Mouse (Mus musculus) myocyte (in vitro differentiated cells): ENCODE data around the gene Akr1c14.

Source experiments
- E2F4 ChIP-seq: IDR thresholded peaks from one replicate; pipeline ENCODE4 v1.6.1; 2011; ENCODE audit warnings: mild to moderate bottlenecking, control low read depth, moderate library complexity; ENCODE audit not compliant: insufficient read depth
- MYOD1 ChIP-seq, 3 experiments: IDR thresholded peaks; one replicate each; pipeline ENCODE4 v1.6.1; 2011; ENCODE audit warnings: control low read depth in 2 of 3, low read depth in 2 of 3, mild to moderate bottlenecking in 2 of 3, moderate library complexity in 1 of 3; ENCODE audit not compliant: insufficient read length in 2 of 3, control insufficient read depth in 1 of 3
- POLR2A ChIP-seq: IDR thresholded peaks from one replicate; pipeline ENCODE4 v1.6.1; 2011; ENCODE audit warnings: low read depth, mild to moderate bottlenecking, control low read depth, moderate library complexity; ENCODE audit not compliant: insufficient read length
- POLR2AphosphoS2 ChIP-seq: IDR thresholded peaks from one replicate; pipeline ENCODE4 v1.6.1; 2011; ENCODE audit warnings: low read depth, control low read depth; ENCODE audit not compliant: insufficient read length
- TCF12 ChIP-seq: IDR thresholded peaks from one replicate; pipeline ENCODE4 v1.6.1; 2011; ENCODE audit warnings: mild to moderate bottlenecking, control low read depth; ENCODE audit not compliant: poor library complexity, insufficient read depth, severe bottlenecking
- TCF3 ChIP-seq: IDR thresholded peaks from one replicate; pipeline ENCODE4 v1.6.1; 2011; ENCODE audit warnings: low read depth, control low read depth; ENCODE audit not compliant: insufficient read length
- USF1 ChIP-seq: IDR thresholded peaks from one replicate; pipeline ENCODE4 v1.6.1; 2011; ENCODE audit warnings: low read depth, mild to moderate bottlenecking, control low read depth, moderate library complexity

GRCm38 (mm10) chr13:4046841-4047240 is 2.0 kb upstream of the Akr1c14 start:
- no peak for TF ChIP-seq MYOD1 (IDR thresholded peaks at IDR 0.05; ENCODE audit: control insufficient read depth in 1 of 3, insufficient read length in 2 of 3, low read depth in 2 of 3)
- no peak for TF ChIP-seq POLR2A
- no peak for TF ChIP-seq TCF3
- no peak for TF ChIP-seq TCF12
- no peak for TF ChIP-seq USF1
- no peak for TF ChIP-seq POLR2AphosphoS2
- TF ChIP-seq E2F4 = no peak
